Mouse (Mus musculus) MEL (cell line): ENCODE results near the gene Nucb1. TPM values are rescaled to one million over a fixed set of nuclear protein-coding genes. Genes with fewer than 3 reads are reported as not detected.

ENCODE experiments used
- DNase-seq: peaks from one replicate; pipeline ENCODE4 v3.0.0; 2011; ENCODE audit warnings: low read depth, low spot score
- H3K27ac ChIP-seq: 2 replicates; pipeline ENCODE4 v1.5.1; 2012; ENCODE audit warnings: low read depth, mild to moderate bottlenecking, control low read depth, low read length, moderate library complexity; ENCODE audit not compliant: control insufficient read depth
- H3K27me3 ChIP-seq, 2 experiments: fragments of 150-350 bp in 1 of 2; sonication (generic) in 1 of 2; 2 replicates each; pipeline ENCODE4 v1.6.1; 2012; ENCODE audit warnings: low read length in 2 of 2, mild to moderate bottlenecking in 2 of 2, improper control_type of control experiment in 1 of 2, moderate library complexity in 1 of 2; ENCODE audit not compliant: insufficient read depth in 2 of 2, control insufficient read depth in 1 of 2
- H3K36me3 ChIP-seq, 2 experiments: 2 replicates each; pipeline ENCODE4 v1.6.1; 2012 to 2014; ENCODE audit warnings: low read length in 2 of 2, improper control_type of control experiment in 1 of 2, inconsistent platforms in 1 of 2, mild to moderate bottlenecking in 1 of 2; ENCODE audit not compliant: insufficient read depth in 2 of 2, control insufficient read depth in 1 of 2
- H3K4me1 ChIP-seq, 2 experiments: fragments of 150-350 bp in 1 of 2; sonication (generic) in 1 of 2; 2 replicates each; pipeline ENCODE4 v1.6.1; 2012; ENCODE audit warnings: low read length in 2 of 2, improper control_type of control experiment in 1 of 2, mild to moderate bottlenecking in 1 of 2; ENCODE audit not compliant: insufficient read depth in 2 of 2, control insufficient read depth in 1 of 2
- H3K4me3 ChIP-seq, 2 experiments: fragments of 150-350 bp in 1 of 2; sonication (generic) in 1 of 2; 2 replicates each; pipeline ENCODE4 v1.5.1; 2012; ENCODE audit warnings: low read depth in 2 of 2, low read length in 2 of 2, mild to moderate bottlenecking in 2 of 2, moderate library complexity in 2 of 2, control low read depth in 1 of 2, improper control_type of control experiment in 1 of 2; ENCODE audit not compliant: control insufficient read depth in 1 of 2, insufficient read depth in 1 of 2
- H3K79me2 ChIP-seq: 2 replicates; pipeline ENCODE4 v1.6.1; 2012; ENCODE audit warnings: mild to moderate bottlenecking, low read length, moderate library complexity; ENCODE audit not compliant: control insufficient read depth, poor library complexity, insufficient read depth
- H3K9ac ChIP-seq: 2 replicates; pipeline ENCODE4 v1.6.1; 2012; ENCODE audit warnings: low read depth, mild to moderate bottlenecking, control low read depth, low read length, moderate library complexity; ENCODE audit not compliant: control insufficient read depth, poor library complexity, severe bottlenecking
- H3K9me3 ChIP-seq: fragments of 150-350 bp; sonication (generic); replicated peaks from 2 replicates; pipeline ENCODE4 v1.6.1; 2012; ENCODE audit warnings: mild to moderate bottlenecking, low read length, improper control_type of control experiment, moderate library complexity; ENCODE audit not compliant: insufficient read depth
- ELF1 ChIP-seq: IDR thresholded peaks from 2 replicates; pipeline ENCODE4 v1.6.1; 2014; ENCODE audit warnings: low read depth, mild to moderate bottlenecking, inconsistent platforms, low read length, improper control_type of control experiment, moderate library complexity
- ETS1 ChIP-seq: IDR thresholded peaks from 2 replicates; pipeline ENCODE4 v1.6.1; 2012; ENCODE audit warnings: low read depth, mild to moderate bottlenecking, inconsistent platforms, low read length, improper control_type of control experiment, moderate library complexity
- GABPA ChIP-seq: IDR thresholded peaks from 2 replicates; pipeline ENCODE4 v1.6.1; 2012; ENCODE audit warnings: low read depth, mild to moderate bottlenecking, inconsistent platforms, low read length, improper control_type of control experiment, moderate library complexity
- JUND ChIP-seq: IDR thresholded peaks from 2 replicates; pipeline ENCODE4 v1.6.1; 2011; ENCODE audit warnings: low read depth, mild to moderate bottlenecking, improper control_type of control experiment, low read length
- MAZ ChIP-seq: IDR thresholded peaks from 2 replicates; pipeline ENCODE4 v1.6.1; 2012; ENCODE audit warnings: low read depth, mild to moderate bottlenecking, inconsistent platforms, low read length, improper control_type of control experiment
- MXI1 ChIP-seq: IDR thresholded peaks from 2 replicates; pipeline ENCODE4 v1.6.1; 2011; ENCODE audit warnings: mild to moderate bottlenecking, low read depth, low read length, improper control_type of control experiment
- MYB ChIP-seq: IDR thresholded peaks from 2 replicates; pipeline ENCODE4 v1.6.1; 2011; ENCODE audit warnings: mild to moderate bottlenecking, low read depth, low read length, improper control_type of control experiment
- MYC ChIP-seq: IDR thresholded peaks from 2 replicates; pipeline ENCODE4 v1.6.1; 2011; ENCODE audit warnings: low read depth, mild to moderate bottlenecking, low read length, improper control_type of control experiment, moderate library complexity
- POLR2A ChIP-seq, 2 experiments: IDR thresholded peaks; 2 replicates each; pipeline ENCODE4 v1.6.1; 2011 to 2012; ENCODE audit warnings: low read length in 2 of 2, mild to moderate bottlenecking in 2 of 2, control low read depth in 1 of 2, improper control_type of control experiment in 1 of 2, low read depth in 1 of 2, moderate library complexity in 1 of 2; ENCODE audit not compliant: control insufficient read depth in 1 of 2, insufficient read depth in 1 of 2, poor library complexity in 1 of 2
- POLR2AphosphoS5 ChIP-seq: IDR thresholded peaks from 2 replicates; pipeline ENCODE4 v1.6.1; 2012; ENCODE audit warnings: low read depth, borderline replicate concordance, mild to moderate bottlenecking, inconsistent platforms, low read length, moderate library complexity, mixed read lengths
- RAD21 ChIP-seq: IDR thresholded peaks from 2 replicates; pipeline ENCODE4 v1.6.1; 2011; ENCODE audit warnings: mild to moderate bottlenecking, low read depth, low read length, improper control_type of control experiment
- SIN3A ChIP-seq: IDR thresholded peaks from 2 replicates; pipeline ENCODE4 v1.6.1; 2012; ENCODE audit warnings: low read length, improper control_type of control experiment, inconsistent platforms
- SMC3 ChIP-seq: IDR thresholded peaks from 2 replicates; pipeline ENCODE4 v1.6.1; 2011; ENCODE audit warnings: low read depth, low read length, improper control_type of control experiment
- TCF12 ChIP-seq: IDR thresholded peaks from 2 replicates; pipeline ENCODE4 v1.6.1; 2014; ENCODE audit warnings: low read depth, mild to moderate bottlenecking, inconsistent platforms, low read length, improper control_type of control experiment, moderate library complexity
- UBTF ChIP-seq: IDR thresholded peaks from 2 replicates; pipeline ENCODE4 v1.6.1; 2012; ENCODE audit warnings: low read depth, mild to moderate bottlenecking, inconsistent platforms, low read length, improper control_type of control experiment, moderate library complexity, borderline replicate concordance; ENCODE audit not compliant: insufficient read depth
- ZC3H11A ChIP-seq: IDR thresholded peaks from 2 replicates; pipeline ENCODE4 v1.6.1; 2012; ENCODE audit warnings: low read depth, mild to moderate bottlenecking, inconsistent platforms, low read length, improper control_type of control experiment
- polyA plus RNA-seq, 2 experiments: library from polyadenylated mRNA; stranded (reverse) in 1 of 2; unstranded in 1 of 2; fragments of >175 nt in 1 of 2; fragments of >200 nt in 1 of 2; gene quantifications; 2 replicates each; pipeline versions ENCODE4 v1.2.1 to v1.2.4; 2012; ENCODE audit warnings: low replicate concordance in 2 of 2, low read depth in 1 of 2; ENCODE audit not compliant: insufficient read length in 2 of 2, insufficient read depth in 1 of 2, missing spikeins in 1 of 2
- total RNA-seq: library from RNA; depleted of rRNA; stranded (reverse); fragments of 300-350 nt; gene quantifications from 2 replicates; pipeline ENCODE4 v1.2.3, GENCODE M21; 2012

Gene Nucb1
- total and polyA plus RNA-seq, 3 experiments: 92.3 to 343 (median 196) TPM

- H3K79me2 ChIP-seq: no peaks in the 10 kb centered on the region
- H3K9me3 ChIP-seq: no peaks in the 10 kb centered on the region
- TF ChIP-seq MXI1 (no peak), SMC3 (no peak), ZC3H11A (no peak)
- H3K9ac ChIP-seq: no peak overlapping the region
- no peaks in the 10 kb centered on the region for H3K4me1 ChIP-seq
- H3K36me3 ChIP-seq: no peaks in the 10 kb centered on the region
- no peak overlapping the region for H3K4me3 ChIP-seq
- no peak for DNase-seq
- H3K27me3 ChIP-seq: peaks cover 5% of the 10 kb centered on the region in 2 experiments; a peak in 2 of 4 replicates
- H3K27ac ChIP-seq: no peak overlapping the region
These were observed 25.5 kb upstream of the Nucb1 start for GRCm38 (mm10) chr7:45535676-45536075.

- Histone ChIP-seq H3K4me3 (no peak overlapping the region), H3K9ac (no peak overlapping the region), H3K27me3 (peaks cover 0 to 5% of the 10 kb centered on the region in 2 experiments; a peak in 2 of 4 replicates), H3K9me3 (no peaks in the 10 kb centered on the region), H3K36me3 (peaks cover 0 to 10% of the 10 kb centered on the region in 2 experiments; a peak in 2 of 4 replicates), H3K4me1 (peaks cover 0 to 14% of the 10 kb centered on the region in 2 experiments; a peak in 3 of 4 replicates), H3K27ac (no peak overlapping the region), H3K79me2 (peaks cover 4% of the 10 kb centered on the region)
- no peak for DNase-seq
- TF ChIP-seq MYC: no peak
- TF ChIP-seq MXI1: no peak
- TF ChIP-seq POLR2AphosphoS5: no peak
- no peak for TF ChIP-seq POLR2A (IDR thresholded peaks at IDR 0.05; ENCODE audit: control insufficient read depth in 1 of 2, insufficient read depth in 1 of 2, low read depth in 1 of 2, low read length in 2 of 2, poor library complexity in 1 of 2)
- no peak for TF ChIP-seq SIN3A
- no peak for TF ChIP-seq RAD21
- no peak for TF ChIP-seq GABPA
- TF ChIP-seq UBTF: no peak
- TF ChIP-seq MAZ: no peak
- TF ChIP-seq ETS1: no peak
- no peak for TF ChIP-seq TCF12
- no peak for TF ChIP-seq JUND
- TF ChIP-seq ZC3H11A: no peak
- TF ChIP-seq MYB: no peak
These were observed 20.4 kb upstream of the Nucb1 start for GRCm38 (mm10) chr7:45530643-45531042.

- Histone ChIP-seq H3K36me3 (peaks cover 0 to 12% of the 10 kb centered on the region in 2 experiments; a peak in 2 of 4 replicates), H3K9me3 (no peaks in the 10 kb centered on the region), H3K4me1 (peaks cover 0 to 15% of the 10 kb centered on the region in 2 experiments; a peak in 3 of 4 replicates), H3K9ac (peak overlapping the region; percentile 68), H3K27ac (0 out of 2 replicates have a peak overlapping the region, but pooled peaks have one; percentile 15), H3K27me3 (peaks cover 0 to 5% of the 10 kb centered on the region in 2 experiments; a peak in 2 of 4 replicates), H3K79me2 (peaks cover 13% of the 10 kb centered on the region), H3K4me3 (peak overlapping the region; percentile 34 to 36)
- no peak for TF ChIP-seq POLR2A (IDR thresholded peaks at IDR 0.05; ENCODE audit: control insufficient read depth in 1 of 2, insufficient read depth in 1 of 2, low read depth in 1 of 2, low read length in 2 of 2, poor library complexity in 1 of 2)
- peak; percentile 59 for TF ChIP-seq ELF1
- 0 out of 2 replicates have a peak, but pooled peaks have one; percentile 20 for TF ChIP-seq SIN3A
- DNase-seq: peak; percentile 72
These were observed 19.3 kb upstream of the Nucb1 start for GRCm38 (mm10) chr7:45529461-45529860.
